Mouse (Mus musculus): ENCODE data around the gene Mcf2l.

The Mcf2l gene

DNA sequence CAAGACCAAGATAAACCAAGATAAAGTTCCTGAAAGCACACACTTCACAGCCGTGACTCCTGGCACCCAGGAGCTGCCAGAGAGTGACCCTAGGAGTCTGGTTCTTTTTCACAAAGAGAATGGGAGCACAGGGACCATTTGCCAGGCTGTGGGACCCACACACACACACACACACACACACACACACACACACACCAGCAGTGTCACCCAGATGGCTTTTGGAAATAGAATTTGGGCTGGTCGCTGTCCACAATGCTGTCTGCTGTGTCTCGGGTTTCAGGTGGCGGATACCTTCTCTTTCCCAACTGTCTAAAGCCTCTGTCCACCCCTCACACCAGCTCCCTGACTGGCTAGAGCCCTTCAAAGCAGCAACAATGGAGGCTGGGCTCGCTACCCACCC, 120.9 kb downstream of the Mcf2l start:
- no peak for DNase-seq (ENCODE audit: low spot score)

DNA sequence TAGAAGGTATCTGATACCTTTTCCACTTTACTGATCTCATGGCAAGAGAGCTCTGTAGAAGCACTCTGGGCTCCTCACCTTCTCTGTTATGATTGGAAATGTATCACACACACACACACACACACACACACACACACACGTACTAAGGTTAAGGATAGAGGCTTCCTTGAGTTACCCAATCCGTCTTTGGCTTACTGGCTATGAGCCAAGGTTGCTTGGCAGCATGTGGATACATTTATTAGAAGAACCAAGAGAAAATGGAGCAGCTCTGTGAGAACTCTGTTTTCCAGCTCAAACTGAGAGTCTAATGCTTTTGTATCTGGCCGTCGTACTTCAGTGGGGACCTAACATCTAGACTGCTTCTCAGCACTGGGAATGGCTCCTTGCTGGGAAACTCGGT, 121.9 kb downstream of the Mcf2l start:
- no peak for DNase-seq (ENCODE audit: low spot score)

DNA sequence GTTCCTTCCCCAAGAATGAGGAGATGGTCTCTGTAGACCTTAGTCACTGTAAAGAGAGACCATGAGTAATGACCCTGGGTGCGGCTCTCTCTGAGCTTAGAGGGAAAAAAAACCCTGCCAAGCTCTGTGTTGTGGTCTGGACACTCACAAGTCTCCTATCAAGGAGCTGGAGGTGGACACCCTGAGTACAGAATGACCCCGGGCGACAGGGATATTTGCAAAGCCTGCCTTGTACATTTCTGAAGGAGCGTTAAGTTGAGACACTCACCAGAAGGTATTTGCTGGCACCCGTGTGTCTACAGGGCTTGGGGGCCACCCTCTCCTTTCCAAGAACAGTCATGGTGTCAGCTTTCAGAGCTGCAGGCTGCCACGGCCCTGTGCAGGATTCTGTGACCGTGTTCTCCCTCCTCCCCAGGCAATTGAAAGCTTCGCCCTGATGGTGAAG, 123.2 kb downstream of the Mcf2l start:
- no peak for DNase-seq (ENCODE audit: low spot score)

GRCm38 (mm10) chr8:12998331-12998730, 124.7 kb downstream of the Mcf2l start:
- DNase-seq (ENCODE audit: low spot score): no peak

GRCm38 (mm10) chr8:12999793-13000192, 126.2 kb downstream of the Mcf2l start:
- no peak for DNase-seq (ENCODE audit: low spot score)

DNA sequence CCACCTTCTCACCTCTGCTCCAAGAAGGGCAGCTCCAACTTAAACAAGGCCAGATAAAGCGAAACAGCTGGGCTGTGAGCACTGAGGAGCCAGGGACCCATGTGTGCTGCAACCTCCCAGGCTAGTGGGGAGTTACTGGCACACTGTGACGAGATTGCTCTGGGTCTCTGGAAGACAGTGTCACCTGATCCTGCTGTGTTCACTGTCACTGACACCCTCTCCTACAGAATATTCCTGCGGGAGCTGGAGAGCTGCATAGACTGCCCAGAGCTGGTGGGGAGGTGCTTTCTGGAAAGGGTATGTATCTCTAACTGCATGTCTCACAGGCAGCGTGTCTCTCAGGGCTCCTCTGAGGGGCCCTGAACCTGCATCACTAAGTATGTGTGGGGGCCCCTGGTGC, 133.9 kb downstream of the Mcf2l start:
- DNase-seq (ENCODE audit: low spot score): no peak

DNA sequence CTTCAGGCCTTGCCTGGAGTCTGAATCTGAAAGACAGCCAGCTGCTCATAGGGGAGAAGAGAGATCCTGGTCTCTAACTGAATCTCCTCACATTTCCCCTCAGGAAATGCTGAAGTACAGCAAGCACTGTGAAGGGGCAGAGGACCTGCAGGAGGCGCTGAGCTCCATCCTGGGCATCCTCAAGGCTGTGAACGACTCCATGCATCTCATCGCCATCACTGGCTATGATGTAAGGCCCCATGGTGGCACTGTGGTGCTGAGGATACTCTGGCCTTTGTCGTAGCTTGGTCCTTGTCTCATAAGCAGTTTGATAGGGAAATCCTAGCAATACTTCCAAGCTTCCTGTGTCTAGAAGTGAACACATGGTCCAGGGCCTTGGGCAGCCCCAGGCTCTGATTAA, 136.7 kb downstream of the Mcf2l start:
- no peak for DNase-seq (ENCODE audit: low spot score)

DNA sequence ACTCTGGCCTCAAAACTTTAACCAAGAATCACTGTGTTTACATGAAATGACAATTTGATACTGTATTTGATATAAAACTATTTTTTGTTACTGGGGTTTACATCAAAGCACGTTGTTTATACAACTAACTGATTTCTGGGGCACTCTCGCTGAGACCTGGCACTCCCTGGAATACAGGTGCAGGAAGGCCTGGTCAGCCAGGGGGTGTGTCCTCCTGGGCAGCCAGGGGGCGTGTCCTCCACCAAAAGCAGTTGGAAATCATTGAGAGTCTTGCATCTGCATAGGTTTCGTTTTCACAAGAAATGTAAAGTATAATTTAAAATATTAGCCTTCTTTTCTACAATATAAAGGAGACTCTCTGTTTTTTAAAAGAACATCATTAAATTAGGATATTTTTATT, 146.0 kb downstream of the Mcf2l start:
- no peak for DNase-seq (ENCODE audit: low spot score)

- no peak for DNase-seq (ENCODE audit: low spot score)
Observed at GRCm38 (mm10) chr8:13021830-13022229, 148.2 kb downstream of the Mcf2l start.

- DNase-seq (ENCODE audit: low spot score): no peak
Observed at GRCm38 (mm10) chr8:13025487-13026224, 152.1 kb downstream of the Mcf2l start, which contains the start of gene F7. F7 (plus strand) TSS chr8:13026034.

- DNase-seq (ENCODE audit: low spot score): no peak
Observed at GRCm38 (mm10) chr8:13027615-13028014, 154.0 kb downstream of the Mcf2l start.

DNA sequence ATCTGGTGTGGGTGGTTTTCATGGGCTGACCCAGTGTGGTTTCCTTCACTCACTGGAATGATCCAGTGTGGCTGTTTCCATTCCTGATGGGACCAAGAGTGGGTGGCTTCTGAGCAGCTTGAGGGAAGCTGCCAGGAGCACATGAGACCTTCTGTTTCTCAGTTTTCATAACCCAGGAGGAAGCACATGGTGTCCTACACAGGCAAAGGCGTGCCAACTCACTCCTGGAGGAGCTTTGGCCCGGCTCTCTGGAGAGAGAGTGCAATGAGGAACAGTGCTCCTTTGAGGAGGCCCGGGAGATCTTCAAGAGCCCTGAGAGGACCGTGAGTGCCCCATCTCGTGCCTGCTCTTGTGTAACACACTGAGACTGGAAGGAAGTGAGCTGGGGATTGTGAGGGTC, 154.9 kb downstream of the Mcf2l start:
- DNase-seq (ENCODE audit: low spot score): no peak

GRCm38 (mm10) chr8:13036346-13036812, 162.8 kb downstream of the Mcf2l start:
- DNase-seq (ENCODE audit: low spot score): no peak

GRCm38 (mm10) chr8:13037015-13037414, 163.4 kb downstream of the Mcf2l start, which contains the start of gene F10:
F10 (plus strand) TSS chr8:13037308.
- no peak for DNase-seq (ENCODE audit: low spot score)

- DNase-seq (ENCODE audit: low spot score): no peak
Observed at GRCm38 (mm10) chr8:13037569-13037968, 164.0 kb downstream of the Mcf2l start.

GRCm38 (mm10) chr8:13039054-13039453, 165.4 kb downstream of the Mcf2l start:
- no peak for DNase-seq (ENCODE audit: low spot score)

DNA sequence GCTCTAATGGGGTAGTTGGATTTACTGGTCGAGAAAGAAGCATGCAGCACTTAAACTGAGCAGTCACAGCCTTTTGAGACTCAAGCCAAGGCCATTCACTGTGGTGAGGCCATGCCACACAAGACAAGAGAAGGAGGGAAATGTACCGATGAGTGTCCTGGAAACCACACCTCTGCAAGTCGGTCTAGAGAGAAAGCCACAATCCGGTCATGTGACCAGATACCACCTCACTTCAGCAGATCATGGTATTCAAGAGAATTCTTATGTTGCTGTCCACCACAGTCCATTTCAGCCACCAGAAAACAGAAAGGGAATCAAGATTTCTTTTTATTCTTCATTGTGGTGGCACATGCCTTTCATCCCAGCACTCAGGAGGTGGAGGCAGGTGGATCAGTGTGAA, 167.9 kb downstream of the Mcf2l start:
- no peak for DNase-seq (ENCODE audit: low spot score)

GRCm38 (mm10) chr8:13047652-13048051, 174.0 kb downstream of the Mcf2l start:
- no peak for DNase-seq (ENCODE audit: low spot score)

DNA sequence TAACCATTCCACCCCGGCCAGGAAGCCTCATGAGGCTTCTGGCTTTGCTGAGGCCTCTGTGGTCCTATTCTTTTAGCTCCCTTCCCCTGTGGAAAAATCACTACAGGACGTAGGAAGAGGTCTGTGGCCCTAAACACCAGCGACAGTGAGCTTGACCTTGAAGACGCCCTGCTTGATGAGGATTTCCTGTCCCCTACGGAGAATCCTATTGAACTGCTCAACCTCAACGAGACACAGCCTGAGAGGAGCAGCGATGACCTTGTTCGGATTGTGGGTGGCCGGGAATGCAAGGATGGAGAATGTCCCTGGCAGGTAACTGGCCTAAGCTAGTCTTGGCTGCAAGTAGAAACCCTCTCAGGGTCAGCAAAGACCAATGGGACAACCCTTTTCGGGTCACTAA, 176.9 kb downstream of the Mcf2l start:
- no peak for DNase-seq (ENCODE audit: low spot score)

DNA sequence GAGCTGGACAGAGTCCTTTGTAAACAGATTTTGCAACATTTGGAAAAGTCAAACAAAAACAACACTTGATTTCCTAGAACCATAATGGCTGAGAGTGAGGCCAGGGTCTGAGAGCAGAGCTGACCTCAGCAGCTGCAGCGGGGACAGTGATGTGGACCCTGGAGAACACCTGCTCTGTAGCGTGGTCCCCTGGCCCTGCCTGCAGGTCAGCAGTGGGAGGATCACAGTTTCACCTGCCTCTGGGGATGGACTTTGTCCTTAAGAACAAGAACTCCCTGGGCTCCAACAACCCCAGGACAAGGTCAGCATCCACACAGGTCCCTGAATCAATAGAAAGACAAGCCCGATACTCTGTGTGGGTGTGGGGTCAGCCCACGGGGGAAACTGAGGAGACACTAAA, 183.7 kb downstream of the Mcf2l start:
- DNase-seq (ENCODE audit: low spot score): no peak

DNA sequence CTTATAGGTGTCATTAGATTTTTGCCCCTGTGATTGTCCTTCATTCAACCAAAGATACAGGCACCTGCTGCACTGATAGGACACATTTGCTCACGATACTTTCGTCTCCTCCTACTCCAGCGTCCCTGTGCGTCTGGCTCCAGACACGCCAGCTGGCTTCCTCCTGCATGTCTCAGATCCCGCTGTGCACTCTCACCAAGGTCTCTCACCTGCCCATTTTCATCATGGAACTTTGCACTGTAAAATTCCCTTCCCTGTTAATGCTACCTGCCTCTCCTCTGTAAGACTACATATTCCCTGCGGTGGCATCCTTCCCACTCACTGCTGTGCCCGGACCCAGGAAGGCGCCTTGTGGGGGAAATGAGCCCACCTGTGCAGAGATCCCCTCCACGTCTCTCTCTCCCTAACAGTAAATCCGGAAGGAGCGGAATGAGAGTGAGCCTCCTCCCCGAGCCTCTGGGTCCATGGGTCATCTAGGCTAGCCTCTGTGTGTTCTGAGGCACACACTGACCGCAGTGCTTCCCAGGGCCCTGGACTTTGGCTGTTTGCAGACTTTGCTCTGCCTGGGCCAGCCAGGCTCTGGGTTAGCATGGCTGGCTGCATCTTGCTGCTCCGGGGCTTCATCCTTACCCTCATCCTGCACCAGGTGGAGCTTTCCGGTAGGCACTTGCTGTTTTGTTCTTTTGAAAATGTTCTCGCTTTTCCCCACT, 187.0 kb downstream of the Mcf2l start, which contains the start of gene Proz:
TSS of gene Proz (plus strand) at position 474 of the 710 bp plus-strand sequence.
- DNase-seq (ENCODE audit: low spot score): no peak

DNA sequence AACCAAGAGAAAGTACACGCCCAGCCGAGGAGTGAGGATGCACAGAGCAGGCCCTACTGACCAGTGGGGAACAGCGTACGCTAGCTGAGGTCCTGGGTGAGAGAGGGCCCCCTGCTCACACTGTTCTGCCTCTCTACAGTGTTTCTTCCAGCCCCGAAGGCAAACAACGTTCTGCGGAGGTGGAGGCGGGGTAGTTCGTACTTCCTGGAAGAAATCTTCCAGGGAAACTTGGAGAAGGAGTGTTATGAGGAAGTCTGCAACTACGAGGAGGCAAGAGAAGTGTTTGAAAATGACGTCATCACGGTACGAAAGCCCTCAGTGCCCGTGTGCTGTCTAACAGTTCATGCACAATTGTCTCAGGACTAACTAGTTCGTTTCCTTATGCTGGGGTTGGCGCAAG, 189.5 kb downstream of the Mcf2l start:
- no peak for DNase-seq (ENCODE audit: low spot score)

All from urinary bladder, postnatal 25 days (tissue).